Mouse (Mus musculus): ENCODE measurements around the gene Slc12a3.
"Not testable (repeated sequence)": the region's sequence is repeated elsewhere in the genome, so short reads cannot be mapped to it uniquely, and the experiment has no call there.

Slc12a3 gene

GRCm38 (mm10) chr8:94377031-94377430 is 48.0 kb downstream of the Slc12a3 start:
- DNase-seq, result peak; percentile 71

GRCm38 (mm10) chr8:94377714-94378205 is 48.8 kb downstream of the Slc12a3 start:
- no peak for DNase-seq

GRCm38 (mm10) chr8:94378763-94379415 is 49.9 kb downstream of the Slc12a3 start:
- no peak for DNase-seq

- DNase-seq, result no peak
These were observed 50.7 kb downstream of the Slc12a3 start for GRCm38 (mm10) chr8:94379686-94380085.

- DNase-seq, result no peak
These were observed 55.2 kb downstream of the Slc12a3 start for GRCm38 (mm10) chr8:94384166-94384565.

- no peak for DNase-seq
These were observed 56.7 kb downstream of the Slc12a3 start for GRCm38 (mm10) chr8:94385506-94386213.

- DNase-seq, result peak; percentile 99
These were observed 57.4 kb downstream of the Slc12a3 start, which contains the start of gene Herpud1 for GRCm38 (mm10) chr8:94386214-94387026. TSS of gene Herpud1 (plus strand) at chr8:94386438.

- peak; percentile 89 for DNase-seq
These were observed 58.2 kb downstream of the Slc12a3 start for GRCm38 (mm10) chr8:94387027-94387684.

GRCm38 (mm10) chr8:94387785-94388184 is 58.8 kb downstream of the Slc12a3 start:
- no peak for DNase-seq

GRCm38 (mm10) chr8:94389531-94389930 is 60.5 kb downstream of the Slc12a3 start:
- DNase-seq, result no peak

- DNase-seq, result no peak
These were observed 61.4 kb downstream of the Slc12a3 start for GRCm38 (mm10) chr8:94390429-94390828.

GRCm38 (mm10) chr8:94390910-94391309 is 61.9 kb downstream of the Slc12a3 start:
- no peak for DNase-seq

- DNase-seq, result no peak
These were observed 63.1 kb downstream of the Slc12a3 start for GRCm38 (mm10) chr8:94392147-94392546.

GRCm38 (mm10) chr8:94392648-94393047 is 63.6 kb downstream of the Slc12a3 start:
- no peak for DNase-seq

GRCm38 (mm10) chr8:94395851-94396540 is 67.0 kb downstream of the Slc12a3 start:
- DNase-seq, result no peak

GRCm38 (mm10) chr8:94396964-94397657 is 68.1 kb downstream of the Slc12a3 start:
- DNase-seq, result peak; percentile 42

- no peak for DNase-seq
These were observed 69.6 kb downstream of the Slc12a3 start for GRCm38 (mm10) chr8:94398587-94398986.

- DNase-seq, result no peak
These were observed 70.5 kb downstream of the Slc12a3 start for GRCm38 (mm10) chr8:94399361-94399953.

GRCm38 (mm10) chr8:94399957-94400356 is 71.0 kb downstream of the Slc12a3 start:
- DNase-seq, result not testable (repeated sequence)

- DNase-seq, result no peak
These were observed 79.6 kb downstream of the Slc12a3 start for GRCm38 (mm10) chr8:94408443-94409080.

- DNase-seq, result no peak
These were observed 80.5 kb downstream of the Slc12a3 start for GRCm38 (mm10) chr8:94409523-94409922.

Data from layer of hippocampus, adult 9-11 months (tissue).